Mouse (Mus musculus) frontal cortex, postnatal 10 days (tissue): ENCODE measurements around the gene Gngt2.
A peak's percentile ranks its signal among the peaks of the same experiment; 100 is the strongest.

Experiments
- DNase-seq, 2 experiments: peaks; one replicate each; pipeline ENCODE4 v3.0.0; 2022; ENCODE audit warnings: low spot score in 2 of 2, mixed read lengths in 1 of 2

Gngt2 gene

GRCm38 (mm10) chr11:95826317-95827167 lies 10.5 kb upstream of the Gngt2 start:
- no peak for DNase-seq

GRCm38 (mm10) chr11:95827168-95827447 lies 9.9 kb upstream of the Gngt2 start:
- DNase-seq: no peak

- peak in 1 of 2 experiments; percentile 58 for DNase-seq
These were observed 9.4 kb upstream of the Gngt2 start for GRCm38 (mm10) chr11:95827464-95828085.

GRCm38 (mm10) chr11:95828181-95828964 lies 8.6 kb upstream of the Gngt2 start:
- no peak for DNase-seq

- DNase-seq: no peak
These were observed 7.4 kb upstream of the Gngt2 start for GRCm38 (mm10) chr11:95829526-95830050.

GRCm38 (mm10) chr11:95830411-95831275 lies 6.4 kb upstream of the Gngt2 start:
- no peak for DNase-seq

GRCm38 (mm10) chr11:95831276-95831619 lies 5.8 kb upstream of the Gngt2 start:
- DNase-seq: no peak

GRCm38 (mm10) chr11:95831641-95832040 lies 5.4 kb upstream of the Gngt2 start:
- no peak for DNase-seq

GRCm38 (mm10) chr11:95832129-95833005 lies 4.6 kb upstream of the Gngt2 start:
- DNase-seq: no peak

- no peak for DNase-seq
These were observed 3.9 kb upstream of the Gngt2 start for GRCm38 (mm10) chr11:95833006-95833570.

- no peak for DNase-seq
These were observed 3.3 kb upstream of the Gngt2 start for GRCm38 (mm10) chr11:95833631-95834142.

GRCm38 (mm10) chr11:95834143-95834667 lies 2.8 kb upstream of the Gngt2 start:
- DNase-seq: peak in 1 of 2 experiments; percentile 72

- no peak for DNase-seq
These were observed 2.0 kb upstream of the Gngt2 start for GRCm38 (mm10) chr11:95834742-95835710.

GRCm38 (mm10) chr11:95835832-95836231 lies 1.2 kb upstream of the Gngt2 start:
- no peak for DNase-seq

GRCm38 (mm10) chr11:95836433-95836832 lies 583 bp upstream of the Gngt2 start:
- DNase-seq: no peak

GRCm38 (mm10) chr11:95838598-95838997 lies 1.6 kb downstream of the Gngt2 start:
- no peak for DNase-seq

- no peak for DNase-seq
These were observed 2.2 kb downstream of the Gngt2 start for GRCm38 (mm10) chr11:95838999-95839868.
